Mouse (Mus musculus): ENCODE data around the gene Glyctk.

DNA sequence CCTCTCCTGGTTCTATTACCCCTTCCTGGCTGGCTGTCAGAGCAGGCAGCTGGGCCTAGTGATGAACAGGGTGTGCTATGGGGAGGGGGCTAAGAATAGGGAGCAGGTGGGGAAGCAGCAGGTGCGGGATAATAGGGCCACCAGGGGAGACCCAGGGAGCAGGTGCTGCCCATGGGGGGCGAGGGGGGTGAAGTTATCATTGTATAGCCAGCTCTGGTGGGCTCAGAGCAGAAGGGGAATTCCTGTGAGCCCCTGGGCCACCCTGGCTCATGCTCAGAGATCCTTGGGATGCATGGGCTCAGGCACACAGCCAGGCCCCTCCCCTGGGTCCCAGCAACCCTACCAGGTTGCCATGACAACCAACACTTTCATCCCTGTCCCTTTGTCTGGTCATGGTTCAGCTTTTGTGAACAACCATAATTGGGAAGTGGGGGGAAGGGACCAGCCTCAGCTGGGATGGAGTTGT is 31.1 kb downstream of the Glyctk start:
- TF ChIP-seq CHD2 (IDR thresholded peaks at IDR 0.05; ENCODE audit: low read depth, low read length): no peak
- TF ChIP-seq ZNF384 (IDR thresholded peaks at IDR 0.05; ENCODE audit: low read depth, low read length): no peak
- TF ChIP-seq ZC3H11A (IDR thresholded peaks at IDR 0.05; ENCODE audit: borderline replicate concordance, low read depth, low read length): no peak
- no peak for TF ChIP-seq HCFC1 (IDR thresholded peaks at IDR 0.05; ENCODE audit: borderline replicate concordance, insufficient read depth, low read length)

All from ES-E14 (cell line).